Mouse (Mus musculus) cerebellum, adult 11 months (tissue): Measurements from ENCODE around the gene Fhod1.

Source experiments
- DNase-seq: peaks from one replicate; pipeline ENCODE4 v3.0.0; 2022

Fhod1 gene

GRCm38 (mm10) chr8:105348450-105349095 is 820 bp upstream of the Fhod1 start, which contains the start of gene Slc9a5:
TSS of gene Slc9a5 (plus strand) at chr8:105348843.
- DNase-seq: peak; percentile 76

- peak; percentile 52 for DNase-seq
These were observed 934 bp downstream of the Fhod1 start for GRCm38 (mm10) chr8:105346611-105347427.

GRCm38 (mm10) chr8:105345061-105345975 is 2.4 kb downstream of the Fhod1 start:
- DNase-seq: no peak

- DNase-seq: no peak
These were observed 3.8 kb downstream of the Fhod1 start for GRCm38 (mm10) chr8:105343791-105344574.

GRCm38 (mm10) chr8:105342768-105343167 is 5.0 kb downstream of the Fhod1 start:
- DNase-seq: no peak

- no peak for DNase-seq
These were observed 6.4 kb downstream of the Fhod1 start for GRCm38 (mm10) chr8:105341399-105341798.

GRCm38 (mm10) chr8:105339886-105340635 is 7.7 kb downstream of the Fhod1 start:
- no peak for DNase-seq

GRCm38 (mm10) chr8:105338992-105339391 is 8.8 kb downstream of the Fhod1 start:
- no peak for DNase-seq

- no peak for DNase-seq
These were observed 11.2 kb downstream of the Fhod1 start for GRCm38 (mm10) chr8:105336373-105337130.

- no peak for DNase-seq
These were observed 15.2 kb downstream of the Fhod1 start for GRCm38 (mm10) chr8:105332523-105332922.

- DNase-seq: no peak
These were observed 15.8 kb downstream of the Fhod1 start for GRCm38 (mm10) chr8:105331931-105332330.

- no peak for DNase-seq
These were observed 16.3 kb downstream of the Fhod1 start for GRCm38 (mm10) chr8:105331469-105331868.

GRCm38 (mm10) chr8:105330325-105330724 is 17.4 kb downstream of the Fhod1 start:
- DNase-seq: no peak

GRCm38 (mm10) chr8:105326968-105327367 is 20.8 kb downstream of the Fhod1 start:
- DNase-seq: no peak

GRCm38 (mm10) chr8:105326141-105326672 is 21.5 kb downstream of the Fhod1 start, which contains the start of the genes Lrrc29 and Tmem208:
TSS of gene Lrrc29 (minus strand) at chr8:105326278.
TSS of gene Tmem208 (plus strand) at chr8:105326354.
- peak; percentile 97 for DNase-seq

GRCm38 (mm10) chr8:105325641-105326093 is 22.1 kb downstream of the Fhod1 start:
- DNase-seq: peak; percentile 43

GRCm38 (mm10) chr8:105323183-105323582 is 24.6 kb downstream of the Fhod1 start:
- no peak for DNase-seq

- no peak for DNase-seq
These were observed 29.0 kb downstream of the Fhod1 start for GRCm38 (mm10) chr8:105318662-105319190.

- DNase-seq: no peak
These were observed 29.8 kb downstream of the Fhod1 start for GRCm38 (mm10) chr8:105317941-105318340.
